Mouse (Mus musculus): ENCODE results near the gene Fnip2. TPM values are rescaled to one million over a fixed set of nuclear protein-coding genes. Genes with fewer than 3 reads are reported as not detected.

The Fnip2 gene
- total and polyA plus RNA-seq, 3 experiments, result 0.21 to 0.71 (median 0.31) TPM

DNA sequence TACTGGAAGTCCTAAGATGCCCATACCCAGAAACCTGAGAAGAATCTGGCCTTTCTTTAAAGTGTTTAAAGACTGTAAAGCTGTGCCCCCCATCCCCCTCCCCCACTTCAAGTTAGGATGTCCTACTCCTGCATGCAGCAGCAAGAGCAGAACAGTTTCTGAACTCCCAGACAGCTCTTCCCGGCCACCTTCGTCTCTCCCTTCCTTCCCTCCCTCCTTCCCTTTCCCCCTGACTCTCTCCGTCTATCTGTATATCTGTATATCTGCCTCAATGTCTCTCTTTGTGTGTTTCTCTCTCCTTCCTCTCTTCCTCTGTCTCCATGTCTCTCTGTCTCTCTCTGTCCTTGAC is 8.8 kb upstream of the Fnip2 start:
- H3K27ac ChIP-seq (ENCODE audit: insufficient read depth, low read depth), result no peak overlapping the region
- no peak overlapping the region for H3K9ac ChIP-seq (ENCODE audit: insufficient read depth, low read depth)
- in situ Hi-C loops (cut with MboI; ENCODE audit: low pct_ligation_motif_present, low pct_unique_long_range_greater_than_20kb, low sequenced_read_pairs) (loop anchor here (25.0 kb wide), 1 partner anchor 614 kb away; no protein-coding TSS in a partner anchor), dilution Hi-C loops (cut with MboI; ENCODE audit: extremely low pct_ligation_motif_present, extremely low pct_unique_long_range_greater_than_20kb, low sequenced_read_pairs) (loop anchor here (25.0 kb wide), 1 partner anchor 364 kb away; no protein-coding TSS in a partner anchor)
- no peaks in the 10 kb centered on the region for H3K79me2 ChIP-seq (replicated peaks; ENCODE audit: control insufficient read depth, extremely low read depth, insufficient read depth, poor library complexity, severe bottlenecking)
- no peak overlapping the region for H3K4me2 ChIP-seq (ENCODE audit: insufficient read depth, low read depth, poor library complexity, severe bottlenecking)
- no peak for TF ChIP-seq NRF1 (IDR thresholded peaks at IDR 0.05; ENCODE audit: low read depth, low read length)
- no peak for TF ChIP-seq ETS1 (conservative IDR thresholded peaks at IDR 0.05; ENCODE audit: low read depth, low read length)
- TF ChIP-seq GABPA (IDR thresholded peaks at IDR 0.05; ENCODE audit: insufficient replicate concordance, low read depth, low read length), result no peak
- TF ChIP-seq EP300 (IDR thresholded peaks at IDR 0.05; ENCODE audit: low read length), result no peak
- no peak for TF ChIP-seq POLR2A (IDR thresholded peaks at IDR 0.05; ENCODE audit: low read depth, low read length)
- no peak for TF ChIP-seq ZC3H11A (IDR thresholded peaks at IDR 0.05; ENCODE audit: low read depth, low read length)
- no peak for TF ChIP-seq TBP (conservative IDR thresholded peaks at IDR 0.05; ENCODE audit: low read depth, low read length)
- TF ChIP-seq CHD1 (IDR thresholded peaks at IDR 0.05; ENCODE audit: low read depth, low read length), result no peak
- TF ChIP-seq MXI1 (IDR thresholded peaks at IDR 0.05; ENCODE audit: low read depth, low read length), result no peak
- TF ChIP-seq CTCF (conservative IDR thresholded peaks at IDR 0.05 in 1 of 2, IDR thresholded peaks at IDR 0.05 in 1 of 2; ENCODE audit: low read depth in 2 of 2, low read length in 2 of 2), result no peak
- no peak for TF ChIP-seq USF2 (conservative IDR thresholded peaks at IDR 0.05; ENCODE audit: low read depth, low read length)
- no peak for TF ChIP-seq JUND (conservative IDR thresholded peaks at IDR 0.05; ENCODE audit: low read depth, low read length)
- no peak for TF ChIP-seq SMC3 (IDR thresholded peaks at IDR 0.05; ENCODE audit: low read depth, low read length)
- no peak for TF ChIP-seq MEF2A (IDR thresholded peaks at IDR 0.05; ENCODE audit: borderline replicate concordance, low read depth, low read length)
- no peak for TF ChIP-seq SIN3A (IDR thresholded peaks at IDR 0.05; ENCODE audit: low read length)
- no peak for TF ChIP-seq MAFK (IDR thresholded peaks at IDR 0.05; ENCODE audit: insufficient replicate concordance, low read length)
- no peak for TF ChIP-seq PAX5 (IDR thresholded peaks at IDR 0.05; ENCODE audit: low read length)
- TF ChIP-seq CHD2 (IDR thresholded peaks at IDR 0.05; ENCODE audit: low read length), result no peak
- H3K4me1 ChIP-seq (ENCODE audit: control insufficient read depth in 1 of 2, insufficient read depth in 2 of 2), result peaks cover 0 to 5% of the 10 kb centered on the region in 2 experiments; a peak in 1 of 4 replicates
- no peaks in the 10 kb centered on the region for H3K36me3 ChIP-seq (replicated peaks in 1 of 2; ENCODE audit: control insufficient read depth in 1 of 2, insufficient read depth in 1 of 2, low read length in 1 of 2)
- peaks cover 53% of the 10 kb centered on the region for H3K27me3 ChIP-seq (replicated peaks)
- no peaks in the 10 kb centered on the region for H3K9me3 ChIP-seq (replicated peaks; ENCODE audit: low read length)
- no peak overlapping the region for H3K4me3 ChIP-seq (replicated peaks in 1 of 3; ENCODE audit: low read depth in 2 of 3, low read length in 2 of 3, poor library complexity in 1 of 3)
- no peak for DNase-seq (ENCODE audit: extremely low read depth)

DNA sequence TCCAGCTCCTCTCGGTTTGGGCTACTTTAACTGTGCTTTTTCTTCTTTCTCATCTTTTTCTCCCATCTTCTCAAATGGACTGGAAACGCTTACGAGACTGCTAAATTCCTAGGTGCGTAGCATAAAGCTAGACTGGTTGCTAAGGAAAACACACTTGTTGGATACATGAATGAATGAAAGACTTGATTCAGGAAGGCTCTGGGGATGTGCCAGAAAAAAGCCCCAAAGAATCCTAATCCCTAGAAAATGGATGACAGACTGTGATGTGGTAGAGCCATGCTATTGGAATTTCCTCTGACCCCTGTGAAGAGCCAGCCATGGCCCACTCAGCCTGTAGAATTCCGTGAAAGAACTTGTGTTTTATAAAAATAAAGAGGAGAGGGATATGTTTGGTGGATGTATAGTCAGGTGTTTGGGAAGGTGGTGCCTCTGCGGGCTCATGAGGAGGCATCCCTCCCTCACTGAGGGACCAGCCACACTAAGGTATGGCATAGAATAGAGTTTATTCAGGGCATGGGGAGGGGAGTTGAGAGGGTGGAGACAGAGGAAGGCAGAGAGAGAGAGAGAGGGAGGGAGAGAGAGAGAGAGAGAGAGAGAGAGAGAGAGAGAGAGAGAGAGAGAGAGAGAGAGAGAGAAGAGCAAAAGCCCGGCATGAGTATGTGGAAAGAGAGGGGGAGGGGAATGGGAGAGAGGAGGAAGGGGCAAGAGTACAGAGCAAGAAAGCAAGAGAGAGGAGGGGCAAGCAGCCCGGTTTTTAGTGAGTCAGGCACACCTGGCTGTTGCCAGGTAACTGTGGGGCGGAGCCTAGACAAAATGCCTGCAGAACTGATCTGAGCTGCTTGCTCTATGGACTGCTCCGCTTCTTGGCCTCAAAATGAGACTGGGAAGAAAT is 8.2 kb upstream of the Fnip2 start:
- in situ Hi-C loops (cut with MboI; ENCODE audit: low pct_ligation_motif_present, low pct_unique_long_range_greater_than_20kb, low sequenced_read_pairs), result loop anchor here (25.0 kb wide), 1 partner anchor 614 kb away; no protein-coding TSS in a partner anchor
- Histone ChIP-seq H3K4me1 (ENCODE audit: control insufficient read depth in 1 of 2, insufficient read depth in 2 of 2) (peaks cover 0 to 5% of the 10 kb centered on the region in 2 experiments; a peak in 1 of 4 replicates), H3K27ac (ENCODE audit: insufficient read depth, low read depth) (no peak overlapping the region), H3K9ac (ENCODE audit: insufficient read depth, low read depth) (no peak overlapping the region), H3K79me2 (replicated peaks; ENCODE audit: control insufficient read depth, extremely low read depth, insufficient read depth, poor library complexity, severe bottlenecking) (no peaks in the 10 kb centered on the region), H3K4me2 (ENCODE audit: insufficient read depth, low read depth, poor library complexity, severe bottlenecking) (no peak overlapping the region), H3K4me3 (replicated peaks in 1 of 3; ENCODE audit: low read depth in 2 of 3, low read length in 2 of 3, poor library complexity in 1 of 3) (no peak overlapping the region), H3K9me3 (replicated peaks; ENCODE audit: low read length) (no peaks in the 10 kb centered on the region), H3K27me3 (replicated peaks) (peaks cover 58% of the 10 kb centered on the region), H3K36me3 (replicated peaks in 1 of 2; ENCODE audit: control insufficient read depth in 1 of 2, insufficient read depth in 1 of 2, low read length in 1 of 2) (no peaks in the 10 kb centered on the region)
- no peak for DNase-seq (ENCODE audit: extremely low read depth)
- dilution Hi-C loops (cut with MboI; ENCODE audit: extremely low pct_ligation_motif_present, extremely low pct_unique_long_range_greater_than_20kb, low sequenced_read_pairs), result loop anchor here (25.0 kb wide), 1 partner anchor 364 kb away; no protein-coding TSS in a partner anchor
- TF ChIP-seq RAD21 (IDR thresholded peaks at IDR 0.05; ENCODE audit: low read depth, low read length) (no peak), MXI1 (IDR thresholded peaks at IDR 0.05; ENCODE audit: low read depth, low read length) (no peak), PAX5 (IDR thresholded peaks at IDR 0.05; ENCODE audit: low read length) (no peak), E2F4 (IDR thresholded peaks at IDR 0.05; ENCODE audit: insufficient replicate concordance, low read depth, low read length) (no peak), CHD1 (IDR thresholded peaks at IDR 0.05; ENCODE audit: low read depth, low read length) (no peak)

All from CH12.LX (cell line).